Comparison of ENCODE assay signal across 15 mouse cellular contexts in genomic region chr2:72094038-72094437, GRCm38 (mm10).
A peak's percentile ranks its signal among the peaks of the same experiment; 100 is the strongest.
DNase-seq lines count a peak whose midpoint lies in the region; ATAC-seq lines count a peak whose summit lies in the region.
"Had no signal": no experiment of that assay in that cellular context is flagged by ENCODE, and none has a peak within 500 bp of the region (broad histone marks: within the 10 kb centered on the region; RNA-seq: fewer than 3 reads in every experiment).

No protein-coding gene starts in this region.

- H3K27me3 ChIP-seq in hindbrain, embryonic 14.5 days (ENCODE audit: control insufficient read depth, insufficient read depth, low read length), result no peaks in the 10 kb centered on the region
- no peaks in the 10 kb centered on the region for H3K27me3 ChIP-seq in hindbrain, embryonic 11.5 days (ENCODE audit: control insufficient read depth, insufficient read depth, low read length)
- H3K27me3 ChIP-seq in lung, embryonic 15.5 days, result no peaks in the 10 kb centered on the region
- H3K27me3 ChIP-seq in neural tube, embryonic 12.5 days (replicated peaks), result no peaks in the 10 kb centered on the region
- H3K27me3 ChIP-seq: CH12.LX had no signal

- H3K4me3 ChIP-seq in hindbrain, embryonic 14.5 days (replicated peaks; ENCODE audit: low read length), result no peak overlapping the region
- H3K4me3 ChIP-seq in hindbrain, embryonic 11.5 days (ENCODE audit: low read depth, low read length), result no peak overlapping the region
- H3K4me3 ChIP-seq in lung, embryonic 15.5 days, result no peak overlapping the region
- no peak overlapping the region for H3K4me3 ChIP-seq in neural tube, embryonic 12.5 days
- H3K4me3 ChIP-seq: limb, embryonic 10.5 days had no signal

- ATAC-seq in hindbrain, embryonic 14.5 days (ENCODE audit: low FRiP score), result no peak
- ATAC-seq in hindbrain, embryonic 11.5 days (ENCODE audit: low FRiP score), result no peak
- ATAC-seq in lung, embryonic 15.5 days (ENCODE audit: borderline replicate concordance, extremely low read depth, low FRiP score, low TSS enrichment), result peak; percentile 75; the same call in 1 of the 2 replicates
- no peak for ATAC-seq in neural tube, embryonic 12.5 days (ENCODE audit: low FRiP score, low read depth)
- ATAC-seq: activated CD4-positive, CD25-positive, alpha-beta regulatory T cell, adult 4 months had no signal

- peak overlapping the region; percentile 38; the same call in 1 of the 2 replicates for H3K27ac ChIP-seq in hindbrain, embryonic 14.5 days
- H3K27ac ChIP-seq in hindbrain, embryonic 11.5 days (ENCODE audit: low read depth, low read length), result no peak overlapping the region
- H3K27ac ChIP-seq in lung, embryonic 15.5 days, result peak overlapping the region; percentile 86
- peak overlapping the region; percentile 42; the same call in 1 of the 2 replicates for H3K27ac ChIP-seq in neural tube, embryonic 12.5 days
- H3K27ac ChIP-seq: limb, embryonic 10.5 days; liver, embryonic 14.5 days had no signal

- H3K9ac ChIP-seq in hindbrain, embryonic 14.5 days, result no peak overlapping the region
- no peak overlapping the region for H3K9ac ChIP-seq in hindbrain, embryonic 11.5 days (ENCODE audit: low read depth, low read length)
- no peak overlapping the region for H3K9ac ChIP-seq in lung, embryonic 15.5 days
- H3K9ac ChIP-seq in neural tube, embryonic 12.5 days, result 0 out of 2 replicates have a peak overlapping the region, but pooled peaks have one; percentile 17
- H3K9ac ChIP-seq: liver, embryonic 14.5 days had no signal

- peak overlapping the region; percentile 29 for H3K4me2 ChIP-seq in hindbrain, embryonic 14.5 days (replicated peaks)
- no peak overlapping the region for H3K4me2 ChIP-seq in hindbrain, embryonic 11.5 days (replicated peaks; ENCODE audit: low read depth, low read length)
- peak overlapping the region; percentile 28 for H3K4me2 ChIP-seq in lung, embryonic 15.5 days
- H3K4me2 ChIP-seq in neural tube, embryonic 12.5 days (replicated peaks), result peak overlapping the region; percentile 55

- no peaks in the 10 kb centered on the region for H3K9me3 ChIP-seq in hindbrain, embryonic 14.5 days (ENCODE audit: control insufficient read depth, low read length)
- H3K9me3 ChIP-seq in hindbrain, embryonic 11.5 days (ENCODE audit: control insufficient read depth, low read length), result no peaks in the 10 kb centered on the region
- no peaks in the 10 kb centered on the region for H3K9me3 ChIP-seq in lung, embryonic 15.5 days
- no peaks in the 10 kb centered on the region for H3K9me3 ChIP-seq in neural tube, embryonic 12.5 days
- H3K9me3 ChIP-seq: limb, embryonic 10.5 days had no signal

- 74% methylated on average over 8 of the region's 8 CpGs for WGBS in hindbrain, embryonic 14.5 days
- WGBS in hindbrain, embryonic 11.5 days, result 92% methylated on average over 8 of the region's 8 CpGs
- WGBS in lung, embryonic 15.5 days, result 47% methylated on average over 8 of the region's 8 CpGs
- 70% methylated on average over 8 of the region's 8 CpGs for WGBS in neural tube, embryonic 12.5 days

- peak; percentile 53 to 88 for DNase-seq in adrenal gland, adult (ENCODE audit: inconsistent age in 2 of 2, low spot score in 1 of 2)
- no peak for DNase-seq in adrenal gland, adult 18-20 months (ENCODE audit: low spot score in 2 of 2)
- DNase-seq in hindbrain, embryonic 14.5 days (ENCODE audit: low spot score), result no peak
- DNase-seq in hindbrain, embryonic 11.5 days (ENCODE audit: low spot score), result no peak
- DNase-seq in lung, postnatal 25 days (ENCODE audit: low spot score), result no peak
- DNase-seq in spleen, postnatal 10 days (ENCODE audit: low spot score in 2 of 2), result no peak
- DNase-seq: cerebellum, postnatal 14 days; heart, postnatal 14 days; layer of hippocampus, postnatal 36 days had no signal

- H3K4me1 ChIP-seq in hindbrain, embryonic 14.5 days (replicated peaks; ENCODE audit: control insufficient read depth, insufficient read depth, low read length), result peaks cover 32% of the 10 kb centered on the region
- H3K4me1 ChIP-seq in hindbrain, embryonic 11.5 days (replicated peaks; ENCODE audit: control insufficient read depth, insufficient read depth, low read length), result no peaks in the 10 kb centered on the region
- H3K4me1 ChIP-seq in lung, embryonic 15.5 days, result peaks cover 36% of the 10 kb centered on the region
- peaks cover 32% of the 10 kb centered on the region for H3K4me1 ChIP-seq in neural tube, embryonic 12.5 days

- no peaks in the 10 kb centered on the region for H3K36me3 ChIP-seq in hindbrain, embryonic 14.5 days (replicated peaks; ENCODE audit: control insufficient read depth, insufficient read depth)
- H3K36me3 ChIP-seq in hindbrain, embryonic 11.5 days (ENCODE audit: control insufficient read depth, insufficient read depth, low read length), result no peaks in the 10 kb centered on the region
- H3K36me3 ChIP-seq in lung, embryonic 15.5 days, result no peaks in the 10 kb centered on the region
- no peaks in the 10 kb centered on the region for H3K36me3 ChIP-seq in neural tube, embryonic 12.5 days
- H3K36me3 ChIP-seq: limb, embryonic 10.5 days had no signal

Comparison
In these comparisons a context has a peak if more than half of its experiments do, and no peak if none do; other contexts are left out.
1. DNase-seq: peak in adrenal gland, adult (2 of 2); none in adrenal gland, adult 18-20 months (0 of 2), hindbrain, embryonic 14.5 days (single experiment), hindbrain, embryonic 11.5 days (single experiment), lung, postnatal 25 days (single experiment) and spleen, postnatal 10 days (0 of 2).